Mouse (Mus musculus) embryo, embryonic 10.5 days (tissue): Measurements from ENCODE around the gene Camta1.
"Not testable (repeated sequence)": the region's sequence is repeated elsewhere in the genome, so short reads cannot be mapped to it uniquely, and the experiment has no call there.

Source experiments
- DNase-seq: peaks from one replicate; pipeline ENCODE4 v3.0.0-alpha.2; 2015; ENCODE audit warnings: low spot score

Camta1 gene

DNA sequence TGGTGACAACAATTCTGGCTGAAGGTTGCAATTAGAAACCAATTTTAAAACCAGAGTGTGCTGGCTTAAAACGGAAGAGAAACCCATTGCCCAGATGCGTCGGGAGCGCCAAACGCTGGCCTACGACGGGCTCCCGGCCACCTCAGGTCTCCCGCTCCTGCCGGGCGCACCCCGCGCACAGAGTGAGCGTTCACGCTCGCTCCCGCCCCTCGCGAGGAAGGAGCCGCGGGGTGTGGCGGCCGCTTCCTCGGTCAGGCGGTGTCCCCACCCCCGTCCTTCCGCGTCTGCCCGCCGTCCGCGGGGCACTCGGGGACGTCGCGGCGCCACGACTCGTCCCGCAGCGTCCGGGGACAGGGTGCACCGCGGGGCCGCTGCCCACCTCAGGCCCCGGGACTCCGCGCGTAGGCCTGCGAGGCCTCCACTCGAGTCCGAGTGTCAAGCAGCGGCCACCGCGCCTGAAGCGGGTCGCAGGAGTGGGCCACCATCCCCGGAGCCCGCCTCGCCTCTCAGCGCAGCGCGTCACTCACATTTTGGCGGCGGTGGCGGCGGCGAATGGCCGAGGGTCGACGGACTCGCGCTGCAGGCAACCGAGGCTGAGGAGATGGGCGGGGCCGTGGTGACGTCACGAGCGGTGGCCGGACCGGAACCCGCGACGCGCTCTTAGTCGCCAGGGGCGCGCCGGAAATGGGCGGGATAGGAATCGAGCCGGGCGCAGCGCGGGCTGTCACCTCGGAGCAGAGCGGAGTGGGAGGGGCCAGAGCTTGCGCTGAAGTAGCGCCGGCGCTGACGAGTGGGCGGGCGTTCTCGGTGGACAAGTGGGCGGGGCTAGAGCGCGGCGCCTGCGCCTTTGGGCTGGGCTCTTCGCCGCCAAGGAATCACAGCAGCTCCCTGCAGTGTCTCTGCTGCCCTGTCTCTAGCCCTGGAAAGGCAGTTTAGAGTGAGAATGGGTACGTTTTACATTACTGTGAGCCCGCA is 804.0 kb downstream of the Camta1 start, which contains the start of gene Vamp3:
Vamp3 (minus strand) TSS at position 617 of the 975 bp plus-strand sequence.
- DNase-seq, result peak; percentile 100

GRCm38 (mm10) chr4:151051162-151051561 is 810.5 kb downstream of the Camta1 start:
- DNase-seq, result no peak

DNA sequence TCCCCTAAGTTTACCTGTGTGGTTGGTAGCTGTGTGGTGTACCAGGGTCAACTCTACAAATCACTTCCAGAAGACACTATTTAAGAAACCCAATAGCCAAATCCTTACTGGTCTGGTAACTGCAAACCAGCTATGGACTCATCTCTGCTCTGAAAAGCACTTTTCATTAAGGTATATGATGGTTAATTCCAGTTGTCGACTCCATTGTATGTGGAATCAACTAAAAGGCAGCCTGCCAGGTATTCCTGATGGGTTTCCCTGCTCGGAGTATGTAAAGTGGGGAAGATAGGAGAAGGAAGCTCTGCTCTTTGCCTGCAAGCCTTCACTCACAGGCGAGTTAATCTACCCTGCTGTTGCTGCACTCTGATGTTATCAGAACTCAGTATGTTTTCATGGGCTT is 815.2 kb downstream of the Camta1 start:
- DNase-seq, result no peak

DNA sequence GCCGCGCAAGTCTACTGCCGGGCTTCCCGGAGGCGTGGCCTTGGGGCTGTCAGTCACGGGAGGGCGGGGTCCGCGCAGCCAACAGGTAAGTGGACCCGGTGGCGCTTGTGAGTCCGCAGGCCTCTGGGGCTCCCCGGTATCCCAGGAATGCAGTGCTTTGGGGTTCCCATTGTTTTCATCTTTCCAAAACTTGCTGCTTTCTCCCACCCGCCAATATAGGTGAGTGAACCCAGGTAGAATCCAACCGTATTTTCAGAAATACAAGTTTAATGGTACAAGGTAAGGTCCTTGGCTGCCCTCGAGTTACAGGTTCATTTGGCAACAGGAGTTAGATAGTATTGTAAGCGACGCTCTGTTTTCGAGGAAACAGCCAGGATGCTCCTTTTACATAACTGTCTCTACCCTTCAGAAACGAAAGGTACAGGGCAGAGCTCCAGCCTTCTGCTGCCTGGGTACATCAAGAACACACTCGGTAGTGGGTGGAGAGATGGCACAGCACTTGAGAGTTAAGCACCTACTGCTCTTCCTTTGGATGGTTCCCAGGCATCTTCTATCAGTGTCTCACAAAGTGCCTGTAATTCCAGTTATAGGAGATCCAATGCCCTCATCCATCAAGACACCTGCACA is 816.6 kb downstream of the Camta1 start:
- no peak for DNase-seq

GRCm38 (mm10) chr4:151044037-151044943 is 817.4 kb downstream of the Camta1 start, which contains the start of gene Per3:
Gene Per3 (minus strand): TSS chr4:151044665.
- DNase-seq, result peak; percentile 94

GRCm38 (mm10) chr4:151043281-151043680 is 818.4 kb downstream of the Camta1 start:
- peak; percentile 4 for DNase-seq

DNA sequence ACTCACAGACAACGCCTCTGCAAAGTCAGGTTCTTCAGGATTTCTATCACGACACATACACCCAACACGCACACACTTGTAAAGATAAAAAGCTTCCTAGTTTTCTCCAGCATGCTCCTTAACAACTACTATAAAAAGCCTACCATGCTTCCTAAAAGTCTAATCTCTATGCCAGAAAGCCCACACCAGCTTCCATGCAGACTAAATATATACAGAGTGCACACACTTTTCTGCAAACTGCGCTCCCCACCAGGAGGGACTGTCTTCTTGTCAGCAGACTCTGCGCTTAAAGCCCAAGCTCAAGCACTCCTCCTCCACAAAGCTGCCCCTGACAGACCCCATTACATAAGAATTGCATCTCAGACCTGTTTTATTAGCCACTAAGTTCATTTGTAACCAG is 820.2 kb downstream of the Camta1 start:
- DNase-seq, result no peak

GRCm38 (mm10) chr4:151037800-151038199 is 823.9 kb downstream of the Camta1 start:
- no peak for DNase-seq

DNA sequence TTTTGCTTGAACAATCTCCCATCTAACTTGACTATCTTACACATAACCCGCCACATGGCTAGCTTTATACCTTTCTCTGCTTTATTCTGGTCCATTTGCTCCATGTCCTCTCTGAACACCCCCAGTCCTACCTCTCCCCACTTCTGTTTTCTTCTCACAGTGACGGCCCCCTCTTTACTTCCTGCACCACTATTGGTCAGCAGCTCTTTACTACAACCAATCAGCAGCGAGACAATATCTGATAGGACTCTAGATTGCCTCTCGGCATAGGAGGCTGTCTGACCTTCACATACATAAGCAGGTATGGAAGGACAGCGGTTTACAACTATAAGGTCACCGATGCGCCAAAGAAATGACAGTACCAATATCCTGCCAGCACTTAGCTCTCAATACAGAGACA is 825.2 kb downstream of the Camta1 start:
- no peak for DNase-seq

DNA sequence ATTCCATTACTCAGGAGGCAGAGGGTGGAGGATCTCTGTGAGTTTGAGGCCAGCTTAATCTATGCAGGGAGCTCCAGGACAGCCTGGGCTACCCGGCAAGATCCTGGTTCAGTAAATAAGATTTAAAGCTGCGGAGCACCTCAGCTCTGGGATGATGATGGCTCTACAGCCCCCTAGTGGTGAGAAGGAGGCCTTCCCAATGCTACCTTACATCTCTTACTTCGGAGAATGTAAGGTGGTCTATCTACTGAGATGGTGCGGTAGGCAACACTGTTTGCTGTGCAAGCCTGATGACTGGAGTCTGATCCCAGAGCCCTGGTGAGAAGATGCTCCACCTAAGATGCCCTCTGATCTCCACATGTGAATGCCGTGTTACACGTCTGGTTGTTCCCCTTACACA is 834.7 kb downstream of the Camta1 start:
- peak; percentile 76 for DNase-seq

DNA sequence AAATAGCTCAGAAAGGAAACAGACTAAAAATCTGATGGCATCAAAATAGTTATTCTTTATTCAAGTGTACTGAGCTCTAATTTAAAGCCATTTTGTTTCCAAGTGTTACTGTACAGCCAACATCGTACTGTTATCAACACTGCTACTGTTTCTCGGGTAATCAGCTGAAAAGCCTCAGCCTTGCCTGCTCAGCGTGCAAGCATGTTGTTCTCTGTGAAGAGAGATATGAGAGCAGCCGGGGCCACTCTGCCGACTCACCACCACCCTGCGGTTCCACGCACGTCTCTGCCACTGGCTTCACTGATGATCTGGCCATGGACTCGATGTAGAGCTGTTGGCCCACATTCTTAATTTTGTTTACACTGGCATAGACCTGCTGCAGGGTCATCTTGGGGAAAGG is 837.5 kb downstream of the Camta1 start:
- DNase-seq, result no peak

DNA sequence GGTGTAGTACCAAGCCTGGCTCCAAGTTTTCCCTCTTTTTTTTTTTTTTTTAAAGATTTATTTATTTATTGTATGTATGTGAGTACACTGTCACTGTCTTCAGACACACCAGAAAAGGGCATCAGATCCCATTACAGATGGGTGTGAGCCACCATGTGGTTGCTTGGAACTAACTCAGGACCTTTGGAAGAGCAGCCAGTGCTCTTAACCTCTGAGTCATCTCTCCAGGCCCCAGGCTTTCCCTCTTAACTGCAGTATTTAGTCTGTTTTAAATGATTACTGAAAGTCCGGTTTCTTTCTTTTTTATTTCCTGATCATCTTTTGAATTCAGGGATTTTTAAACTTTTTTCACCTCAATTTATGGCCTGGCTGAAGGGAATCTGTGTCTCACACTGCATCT is 844.3 kb downstream of the Camta1 start:
- not testable (repeated sequence) for DNase-seq

- DNase-seq, result peak; percentile 43
Measured at GRCm38 (mm10) chr4:151015946-151016345, 845.7 kb downstream of the Camta1 start.

- no peak for DNase-seq
Measured at GRCm38 (mm10) chr4:151010316-151010715, 851.4 kb downstream of the Camta1 start.

GRCm38 (mm10) chr4:151006945-151007344 is 854.7 kb downstream of the Camta1 start:
- peak; percentile 63 for DNase-seq

DNA sequence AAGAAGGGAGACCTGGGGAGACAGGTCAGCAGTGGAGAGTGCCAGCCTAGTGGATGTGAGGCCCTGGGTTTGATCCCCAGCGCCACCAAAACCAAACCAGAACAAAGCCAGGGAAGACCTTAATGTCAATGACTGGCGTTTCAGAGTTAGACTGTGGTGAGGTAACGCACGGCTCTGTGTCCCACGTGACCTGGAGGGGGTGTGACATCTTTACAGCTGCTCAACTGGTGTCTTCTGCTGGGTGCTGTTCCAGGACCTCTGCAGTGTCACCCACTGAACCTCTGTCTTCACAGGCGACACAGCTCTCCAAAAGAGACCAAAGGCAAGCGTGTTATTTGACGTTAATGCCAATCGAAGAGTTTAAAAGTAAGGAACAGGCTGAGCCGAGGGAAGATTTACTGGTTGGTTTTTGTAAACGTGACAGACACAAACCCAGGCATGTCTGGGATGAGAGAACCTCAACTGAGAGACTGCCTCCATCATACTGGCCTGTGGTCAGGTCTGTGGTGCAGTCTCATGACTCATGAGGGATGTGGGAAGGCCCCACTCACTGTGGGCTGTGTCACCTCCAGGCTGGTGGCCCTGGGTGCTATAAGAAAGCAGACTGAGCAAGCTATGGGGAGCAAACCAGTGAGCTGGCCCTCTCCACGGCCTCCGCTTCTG is 855.9 kb downstream of the Camta1 start:
- DNase-seq, result no peak

GRCm38 (mm10) chr4:151001397-151001796 is 860.3 kb downstream of the Camta1 start:
- DNase-seq, result no peak

DNA sequence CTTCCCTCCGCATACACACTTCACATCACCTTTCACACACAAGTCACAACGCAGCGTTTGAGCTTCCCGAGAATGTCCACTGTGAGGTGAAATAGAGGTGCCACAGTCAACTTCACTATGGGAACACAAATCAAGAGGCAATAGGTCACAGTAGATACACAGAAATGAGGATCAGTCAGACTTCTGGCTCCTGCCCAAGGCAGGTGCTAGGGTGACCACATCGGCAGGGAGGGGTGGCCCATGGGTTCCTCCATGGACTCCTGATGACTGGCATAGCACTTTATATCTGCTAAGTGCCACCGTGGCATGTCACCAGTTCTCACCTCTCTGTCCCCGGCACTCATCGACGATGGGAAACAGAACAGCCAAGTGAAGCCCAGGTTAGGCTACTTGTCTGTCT is 863.0 kb downstream of the Camta1 start:
- no peak for DNase-seq

DNA sequence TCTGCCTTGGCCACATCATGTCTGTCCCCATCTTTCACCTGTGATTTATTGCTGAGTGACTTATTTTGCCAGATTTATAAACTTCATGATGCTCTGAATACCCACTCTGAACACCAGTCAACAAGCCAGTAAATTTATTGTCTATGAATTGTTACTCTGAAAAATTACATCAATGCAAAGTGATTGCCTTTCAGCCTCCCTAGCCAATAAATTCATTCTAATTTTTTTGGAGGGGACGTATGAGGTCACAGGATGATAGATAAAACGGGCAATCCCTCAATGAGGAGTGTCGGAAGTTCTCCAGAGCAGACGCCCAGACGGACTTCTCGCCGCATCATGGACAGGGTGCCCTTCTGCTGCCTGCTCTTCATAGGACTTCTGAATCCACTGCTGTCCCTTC is 864.9 kb downstream of the Camta1 start, which contains the start of gene Uts2:
Uts2 (plus strand) TSS at position 301 of the 400 bp plus-strand sequence.
- DNase-seq, result no peak

- peak; percentile 42 for DNase-seq
Measured at GRCm38 (mm10) chr4:150990148-150990547, 871.5 kb downstream of the Camta1 start.

DNA sequence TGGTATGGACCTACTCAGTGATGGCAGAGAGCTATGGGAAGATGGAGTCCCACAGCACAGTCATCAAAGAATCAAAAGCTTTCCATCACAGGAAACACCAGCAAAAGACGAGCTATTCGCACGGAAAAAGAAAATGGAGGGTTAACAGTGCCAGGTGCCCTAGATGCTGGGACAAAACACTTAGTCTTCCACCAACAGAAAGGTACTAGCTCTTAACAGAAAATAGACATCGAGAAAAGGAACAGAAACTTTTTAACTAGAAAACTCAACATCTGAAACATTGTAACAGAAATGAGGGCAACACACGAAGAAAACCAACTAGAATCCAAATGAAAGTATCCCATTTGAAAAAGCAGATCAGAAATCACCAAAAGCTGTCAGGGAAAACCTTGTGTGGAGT is 881.5 kb downstream of the Camta1 start:
- DNase-seq, result no peak
